Mouse (Mus musculus) embryonic fibroblast, embryonic 13.5 days (primary cell): Measurements from ENCODE around the gene Suds3.

Experiments
- CTCF ChIP-seq: IDR thresholded peaks from 2 replicates; pipeline ENCODE4 v1.5.1; 2011; ENCODE audit warnings: mild to moderate bottlenecking, control low read depth, low read length, moderate library complexity, borderline replicate concordance; ENCODE audit not compliant: insufficient read depth
- POLR2A ChIP-seq: IDR thresholded peaks from 2 replicates; pipeline ENCODE4 v1.6.1; 2011; ENCODE audit warnings: low read depth, mild to moderate bottlenecking, control low read depth, low read length, moderate library complexity

DNA sequence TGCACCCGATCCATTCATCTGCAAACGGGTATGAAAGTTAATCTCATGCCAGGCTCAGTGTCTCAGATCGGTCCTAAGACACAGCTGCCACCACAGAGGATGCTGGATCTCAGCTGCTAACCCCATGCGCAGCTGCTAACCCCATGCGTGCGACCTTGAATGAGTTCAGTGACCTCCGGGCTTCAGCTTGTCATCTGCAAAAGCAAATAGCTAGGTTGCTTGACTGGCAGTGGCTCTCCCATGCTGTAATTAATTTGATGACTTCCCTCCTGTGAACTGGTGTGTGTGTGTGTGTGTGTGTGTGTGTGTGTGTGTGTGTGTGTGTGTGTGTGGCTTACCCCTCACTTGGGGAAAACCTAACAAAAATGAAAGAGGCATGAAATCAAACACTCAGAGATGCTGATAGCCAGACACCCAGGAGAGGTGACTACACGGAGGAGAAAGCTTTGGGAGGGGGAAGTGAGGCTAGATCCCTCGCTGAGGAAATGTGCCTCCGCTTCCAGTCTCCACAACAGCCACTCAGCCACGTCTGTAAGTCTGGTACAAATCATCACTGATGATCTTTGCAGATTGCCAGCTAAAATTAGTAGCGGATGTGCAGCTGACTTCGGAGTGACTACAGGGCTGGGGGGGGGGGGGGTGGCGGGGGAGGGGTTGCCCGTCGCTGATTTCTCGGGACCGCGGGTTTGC is 47.0 kb downstream of the Suds3 start:
- TF ChIP-seq POLR2A, result no peak
- TF ChIP-seq CTCF, result no peak
